Mouse (Mus musculus): ENCODE data around the gene Mical3.

The Mical3 gene

DNA sequence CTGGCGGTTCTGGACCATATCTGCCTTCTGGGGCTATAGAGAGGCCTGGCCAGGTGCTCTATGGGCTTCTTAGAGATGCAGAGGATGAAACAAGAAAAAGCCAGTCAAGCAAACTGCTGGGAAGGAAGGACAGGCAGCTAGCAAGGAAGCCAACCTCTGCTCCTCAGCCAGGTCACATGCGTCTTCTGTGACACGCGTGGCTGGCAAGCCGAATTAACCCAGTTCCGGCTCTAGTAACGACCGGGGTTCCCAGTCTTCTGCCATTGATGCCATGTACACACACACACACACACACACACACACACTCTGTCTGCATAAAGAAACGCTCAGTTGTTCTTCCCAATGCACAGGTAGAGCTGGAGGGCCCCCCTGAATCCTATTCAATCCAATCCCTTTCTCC, 75.9 kb downstream of the Mical3 start:
- in situ Hi-C loops (cut with MseI, MboI): no loop called here

DNA sequence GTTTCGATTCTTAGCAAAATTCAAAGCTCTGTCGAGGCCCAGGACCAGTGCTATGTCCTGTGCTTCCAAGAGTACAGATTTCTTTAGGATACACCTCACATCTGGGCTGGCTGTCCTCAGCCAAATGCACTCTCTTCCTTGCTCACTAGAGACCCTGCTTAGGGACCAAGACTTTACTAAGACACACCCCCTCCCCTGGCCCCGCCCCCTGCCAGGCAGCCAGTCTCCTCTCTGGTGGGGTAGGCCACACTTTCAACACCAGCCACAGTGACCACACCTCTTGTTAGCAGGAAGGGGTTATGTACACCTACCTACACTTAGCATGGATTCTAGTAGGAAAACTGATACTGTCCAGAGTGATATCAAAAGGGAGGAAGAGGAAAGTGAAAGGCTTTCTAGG, 76.5 kb downstream of the Mical3 start:
- in situ Hi-C loops (cut with MseI, MboI): no loop called here

DNA sequence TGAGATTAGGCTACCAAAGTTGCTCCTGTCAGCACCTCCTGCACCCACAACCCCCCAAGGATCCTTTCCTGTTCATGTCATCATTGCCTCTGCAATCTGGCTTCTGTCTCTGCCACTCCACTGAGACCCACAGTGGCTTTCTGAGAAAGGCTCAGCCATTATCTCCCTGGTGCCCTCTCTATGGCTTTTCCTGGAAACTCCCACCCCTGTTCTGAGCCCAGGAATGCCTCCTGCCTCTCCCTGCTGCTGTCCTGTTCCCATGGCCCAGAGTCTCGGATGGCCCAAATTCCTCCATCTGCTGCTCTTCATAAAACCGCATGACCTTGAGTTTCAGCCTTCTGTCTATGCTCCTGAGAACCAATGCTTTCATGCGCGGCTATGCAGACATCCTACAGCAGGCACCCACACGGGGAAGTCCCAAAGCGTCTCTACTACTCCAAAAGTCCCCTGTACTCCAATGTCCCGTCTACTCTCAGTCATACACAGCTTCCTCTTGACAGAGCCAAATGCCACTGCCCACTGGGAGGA, 77.2 kb downstream of the Mical3 start:
- in situ Hi-C loops (cut with MseI, MboI): no loop called here

DNA sequence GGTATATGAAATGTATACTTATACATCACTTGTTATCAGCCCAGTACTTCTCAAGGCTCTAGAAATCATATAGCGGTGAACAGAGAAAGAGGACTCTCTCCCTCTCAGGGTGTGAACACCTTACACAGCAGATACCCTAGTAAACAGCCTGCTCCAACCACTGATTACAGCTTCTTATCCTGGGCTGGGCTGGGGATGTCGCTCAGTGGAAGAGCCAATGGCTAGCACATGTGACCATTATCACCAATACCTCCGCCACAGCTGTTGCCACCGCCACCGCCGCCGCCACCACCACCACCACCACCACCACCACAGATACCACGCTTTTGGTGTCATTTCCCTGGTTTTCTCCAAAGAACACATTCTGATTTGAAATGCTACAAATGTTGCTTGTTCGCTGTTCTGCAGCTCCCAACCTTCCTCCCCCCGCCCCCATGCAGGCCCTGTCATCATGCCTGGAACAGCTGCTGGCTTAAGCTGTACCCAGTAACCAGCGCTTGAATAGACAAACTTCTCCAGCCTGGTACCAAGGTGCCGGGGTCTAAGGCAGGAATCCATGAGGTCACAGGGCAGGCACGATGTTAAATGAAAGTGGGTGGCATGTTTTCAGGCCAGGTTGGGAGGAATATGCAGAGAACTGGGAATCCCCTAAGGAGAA, 78.7 kb downstream of the Mical3 start:
- in situ Hi-C loops (cut with MseI, MboI): no loop called here

DNA sequence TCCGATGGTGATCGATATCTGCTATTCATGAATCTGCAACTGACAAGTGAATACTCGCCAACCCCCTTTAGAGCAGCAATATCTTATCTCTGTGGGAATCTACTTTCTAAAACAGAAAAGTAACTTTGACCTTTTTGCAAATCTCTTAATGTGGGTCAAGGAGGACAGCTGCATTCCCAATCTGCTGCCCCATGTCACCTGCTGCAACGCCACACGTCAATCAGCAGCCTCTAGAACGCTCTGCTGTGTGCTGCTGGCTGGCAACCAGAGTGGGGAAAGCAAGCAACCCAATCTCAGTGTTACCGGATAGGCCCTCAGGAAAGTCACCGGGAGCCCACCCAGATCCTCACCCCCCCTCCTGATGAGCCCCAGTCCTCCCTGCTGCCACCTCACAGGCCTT, 79.4 kb downstream of the Mical3 start:
- in situ Hi-C loops (cut with MseI, MboI): no loop called here

DNA sequence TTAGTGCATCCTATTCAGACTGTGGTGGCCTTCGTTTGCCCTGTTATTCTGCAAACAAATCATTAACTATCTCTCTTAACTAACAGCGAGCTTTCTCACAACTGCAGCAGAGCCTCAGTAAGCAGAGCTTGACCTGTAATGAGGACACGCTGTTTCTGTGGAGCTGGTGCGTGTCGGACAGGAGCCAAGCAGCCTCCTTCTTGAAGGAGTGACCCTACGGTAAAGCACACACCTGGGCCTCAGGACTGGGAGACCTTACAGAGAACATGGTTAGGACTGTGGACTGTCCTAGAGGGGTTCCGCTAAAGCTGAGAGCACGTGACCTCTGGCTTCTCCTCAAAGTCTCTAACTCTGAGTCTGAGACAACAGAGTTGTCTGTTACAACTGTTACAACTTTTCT, 82.1 kb downstream of the Mical3 start:
- in situ Hi-C loops (cut with MseI, MboI): no loop called here

DNA sequence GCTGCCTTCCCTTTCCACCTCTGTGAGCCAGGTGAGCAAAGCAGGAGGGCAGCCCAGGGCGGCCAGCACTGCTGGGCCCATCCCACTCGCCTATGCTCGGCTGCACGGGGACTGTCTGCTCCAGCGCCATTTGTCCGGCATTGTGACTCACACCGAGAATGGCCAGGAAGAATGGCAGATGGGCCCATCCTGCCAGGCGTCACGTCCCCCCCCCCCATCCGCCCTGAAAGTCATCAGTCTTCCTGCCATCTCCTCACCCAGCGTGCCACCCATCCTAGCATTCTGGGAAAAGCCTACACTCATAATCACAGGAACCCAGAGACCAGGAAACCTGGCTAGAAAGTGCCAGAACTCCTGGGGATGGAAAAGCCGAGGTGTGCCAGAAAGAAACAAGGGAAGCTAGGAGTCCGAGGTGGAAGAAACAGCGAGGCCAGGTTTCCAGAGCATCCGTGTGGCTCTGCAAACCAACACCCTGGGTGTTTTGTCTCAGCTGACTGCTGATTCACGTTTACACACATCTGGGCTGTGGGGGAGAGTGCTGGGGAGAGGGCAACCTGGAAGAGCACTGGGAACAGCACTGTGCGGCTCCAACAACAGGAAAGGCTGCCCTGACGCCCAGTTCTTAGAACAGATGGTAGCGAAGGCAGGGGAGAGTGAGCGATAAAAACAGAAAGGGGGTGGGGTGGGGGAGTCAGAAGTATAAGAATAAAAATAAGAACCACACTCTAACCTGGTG, 85.3 kb downstream of the Mical3 start:
- in situ Hi-C loops (cut with MseI, MboI): no loop called here

DNA sequence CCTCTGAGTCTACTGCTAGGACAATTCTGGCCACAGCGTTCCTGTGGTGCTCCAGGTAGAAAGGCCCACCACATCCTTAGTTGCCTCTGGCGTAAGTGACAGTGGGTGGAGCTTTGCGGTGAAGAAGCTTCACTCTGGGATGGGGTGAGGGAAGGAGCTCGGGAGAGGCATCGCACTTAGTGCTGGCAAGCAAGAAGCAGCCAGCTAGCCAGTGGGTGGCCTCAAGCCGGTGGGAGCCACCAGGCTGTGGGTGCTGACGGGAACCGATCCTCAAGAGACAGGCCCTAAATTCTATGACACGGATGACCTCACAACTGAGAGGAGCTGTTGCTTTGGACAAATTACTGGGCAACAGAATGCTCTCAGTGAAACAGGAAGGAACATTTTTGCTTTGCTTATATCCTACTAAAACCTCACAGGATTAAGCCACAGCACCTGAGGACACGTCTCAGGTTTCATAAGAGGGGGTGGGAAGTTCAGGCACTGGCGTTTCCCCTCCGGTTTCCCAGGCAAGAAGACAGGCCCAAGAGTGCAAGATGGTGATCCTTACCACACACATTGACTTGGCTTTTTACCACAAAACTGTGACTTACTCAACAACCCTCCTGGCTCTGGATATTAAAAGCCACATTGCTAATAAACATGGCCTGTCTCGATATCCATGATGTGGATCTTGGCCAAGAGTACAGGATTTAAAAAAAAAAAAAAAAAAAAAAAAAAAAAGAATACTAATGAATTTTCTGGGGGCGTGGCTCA, 87.2 kb downstream of the Mical3 start:
- in situ Hi-C loops (cut with MseI, MboI): no loop called here

DNA sequence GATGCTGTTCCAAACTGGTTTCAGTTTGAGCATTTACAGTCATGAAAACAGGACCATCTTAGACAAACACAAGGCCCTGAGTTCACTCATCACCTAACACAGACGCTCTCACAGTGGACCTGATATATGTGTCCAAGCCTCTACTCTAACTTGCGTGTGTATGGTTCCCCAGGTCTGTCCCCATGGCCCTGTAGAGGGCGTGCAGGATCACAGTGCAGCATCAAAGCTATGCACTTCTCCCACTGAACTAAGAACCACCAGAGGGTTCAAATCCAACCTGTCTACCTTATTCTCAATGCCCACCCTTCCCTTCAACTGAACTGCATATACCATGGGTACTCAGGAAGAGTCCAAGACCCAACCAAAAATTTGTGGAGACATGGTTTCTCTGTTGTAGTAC, 91.1 kb downstream of the Mical3 start:
- in situ Hi-C loops (cut with MseI, MboI): no loop called here

DNA sequence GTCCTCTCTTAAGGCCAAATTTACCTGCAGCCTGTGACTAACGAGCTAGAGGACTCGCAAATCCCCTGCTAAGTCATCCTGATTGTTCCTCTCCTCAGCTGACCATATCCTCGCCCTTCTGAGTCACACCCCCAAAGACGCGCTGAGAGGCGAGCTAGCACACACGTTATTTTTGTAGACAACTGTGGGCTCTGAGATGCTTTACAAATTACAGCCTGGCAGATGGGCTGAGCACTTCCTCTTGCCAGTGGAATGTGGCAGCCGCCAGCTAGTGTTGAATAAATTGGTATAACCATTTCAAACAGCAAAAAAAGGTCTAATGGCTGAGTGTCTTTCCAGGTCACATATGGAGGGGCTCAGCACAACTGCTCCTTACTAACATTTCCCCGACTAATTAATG, 91.5 kb downstream of the Mical3 start:
- in situ Hi-C loops (cut with MseI, MboI): no loop called here

DNA sequence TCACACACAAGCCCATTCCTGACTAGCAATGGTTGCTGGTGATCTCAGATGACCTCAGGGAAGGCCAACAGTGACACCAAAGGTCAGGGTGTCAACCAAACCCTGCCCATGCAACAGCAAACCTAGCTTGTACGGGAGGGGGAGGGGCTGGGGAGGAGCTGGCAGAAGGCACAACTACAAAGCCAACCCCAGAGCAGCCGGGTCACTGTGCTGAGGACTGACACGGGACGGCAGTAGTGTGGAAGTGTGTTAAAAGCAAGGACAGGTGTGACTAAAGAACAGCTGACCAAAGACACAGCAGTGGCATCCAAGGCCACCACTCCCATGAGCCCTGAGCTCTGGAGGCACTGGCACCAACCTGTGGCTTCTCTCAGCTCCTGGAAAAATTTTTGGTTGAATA, 93.7 kb downstream of the Mical3 start:
- in situ Hi-C loops (cut with MseI, MboI): no loop called here

DNA sequence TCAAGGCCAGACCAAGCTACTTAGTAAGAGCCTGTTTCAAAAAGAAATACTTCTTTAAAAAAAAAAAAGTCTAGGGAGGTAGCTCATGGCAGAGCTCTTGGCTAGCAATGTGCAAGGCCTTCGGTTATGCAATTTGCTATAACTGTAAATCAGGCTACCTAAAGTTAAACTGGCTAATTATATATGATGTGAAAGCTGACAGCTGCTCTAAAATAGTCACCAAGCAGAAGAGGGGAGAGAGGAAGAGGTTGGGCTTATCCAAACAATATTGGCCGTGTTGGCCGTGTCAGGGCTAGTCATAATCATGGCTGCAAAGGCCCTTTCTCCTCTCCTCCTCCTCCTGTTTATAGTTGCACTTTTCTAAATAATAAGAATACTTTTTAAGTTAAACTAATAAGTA, 94.9 kb downstream of the Mical3 start:
- in situ Hi-C loops (cut with MseI, MboI): no loop called here

DNA sequence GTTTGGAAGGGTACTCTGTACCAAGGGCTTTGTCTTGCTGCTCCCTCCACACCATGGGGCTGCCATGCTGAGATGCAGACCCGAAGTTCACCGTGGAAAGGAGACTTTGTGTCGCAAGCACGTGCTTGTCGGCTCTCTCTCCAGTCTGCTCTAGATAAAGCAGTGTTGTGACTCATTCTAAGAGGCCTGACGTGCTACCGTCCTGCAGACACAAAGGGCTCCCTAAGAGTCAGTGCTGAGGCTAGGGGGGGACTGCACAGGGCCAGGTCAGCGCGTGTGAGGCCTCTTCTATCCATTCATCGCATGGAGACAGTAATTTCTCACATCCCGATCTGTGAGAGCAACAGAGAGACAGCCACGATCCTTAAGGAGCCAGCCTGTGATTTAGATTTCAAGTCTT, 95.5 kb downstream of the Mical3 start:
- in situ Hi-C loops (cut with MseI, MboI): no loop called here

DNA sequence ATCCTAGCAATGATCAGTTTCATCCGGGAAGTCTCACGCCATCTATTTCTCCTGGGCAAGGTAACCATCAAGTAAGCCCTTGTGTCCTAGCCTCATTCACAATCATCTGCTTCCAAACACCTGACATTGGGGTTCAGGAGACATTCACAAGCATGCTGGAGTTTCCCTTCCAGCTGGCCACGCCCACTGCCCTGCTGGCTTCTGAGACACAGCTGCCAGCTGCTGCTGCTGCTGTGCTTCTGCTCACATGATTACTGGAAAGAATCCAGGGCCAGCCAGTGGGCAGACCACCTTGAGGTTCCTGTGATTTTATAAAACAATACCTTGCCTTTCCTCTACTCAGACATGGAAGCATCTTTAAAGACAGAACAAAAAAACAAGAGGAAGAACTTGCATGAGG, 97.5 kb downstream of the Mical3 start:
- in situ Hi-C loops (cut with MseI, MboI): no loop called here

DNA sequence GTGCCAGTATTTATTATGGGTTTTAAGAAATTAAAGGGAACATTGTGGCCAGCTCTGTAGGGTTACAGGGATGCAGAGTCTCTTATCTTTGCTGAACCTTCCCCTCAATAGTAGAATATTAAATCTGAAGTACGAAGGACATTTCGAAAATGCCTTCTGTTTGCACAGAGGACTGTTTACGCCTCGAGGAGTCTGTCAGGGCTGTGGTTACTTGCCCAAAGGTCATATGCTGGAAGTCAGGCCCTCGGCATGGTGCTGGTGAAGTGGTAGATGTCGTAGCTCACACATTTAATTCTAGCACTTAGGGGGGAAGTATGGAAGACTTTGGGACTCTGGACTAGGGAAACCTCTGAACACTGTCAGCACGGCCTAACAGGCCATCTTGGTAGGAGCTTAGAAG, 99.4 kb downstream of the Mical3 start:
- in situ Hi-C loops (cut with MseI, MboI): no loop called here

DNA sequence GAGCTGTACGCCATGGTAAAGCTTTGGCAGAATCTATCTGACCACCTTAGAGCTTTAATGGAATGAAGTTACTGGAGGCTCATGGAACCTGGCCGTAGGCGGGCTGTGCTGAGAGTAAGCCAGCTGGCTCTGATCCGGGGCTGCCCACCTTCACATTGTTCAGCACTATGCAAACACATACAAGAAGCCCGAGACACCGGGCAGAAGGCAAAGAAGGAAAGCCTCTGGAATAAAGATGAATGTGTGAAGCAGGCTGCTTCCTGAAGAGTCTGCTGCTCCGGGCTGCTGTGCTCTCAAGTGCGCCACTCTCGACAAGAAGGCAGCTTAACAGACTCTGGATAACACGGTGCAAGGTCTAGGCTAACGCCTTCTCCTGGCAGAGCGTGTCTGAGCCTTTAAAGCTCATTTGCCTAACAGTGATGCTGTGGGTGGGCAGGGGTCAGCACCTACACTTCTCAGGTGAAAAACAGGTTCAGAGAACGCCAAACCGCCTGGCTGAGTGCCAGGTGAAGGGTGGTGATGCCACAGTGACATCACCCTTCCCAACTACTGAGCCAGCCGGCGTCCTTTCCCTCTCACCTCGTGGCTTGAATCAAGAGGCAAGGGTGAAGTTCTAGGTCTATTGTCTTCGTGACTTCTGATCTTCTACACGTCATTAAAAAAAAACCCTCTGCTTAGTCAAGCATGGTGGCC, 100.8 kb downstream of the Mical3 start:
- in situ Hi-C loops (cut with MseI, MboI): no loop called here

DNA sequence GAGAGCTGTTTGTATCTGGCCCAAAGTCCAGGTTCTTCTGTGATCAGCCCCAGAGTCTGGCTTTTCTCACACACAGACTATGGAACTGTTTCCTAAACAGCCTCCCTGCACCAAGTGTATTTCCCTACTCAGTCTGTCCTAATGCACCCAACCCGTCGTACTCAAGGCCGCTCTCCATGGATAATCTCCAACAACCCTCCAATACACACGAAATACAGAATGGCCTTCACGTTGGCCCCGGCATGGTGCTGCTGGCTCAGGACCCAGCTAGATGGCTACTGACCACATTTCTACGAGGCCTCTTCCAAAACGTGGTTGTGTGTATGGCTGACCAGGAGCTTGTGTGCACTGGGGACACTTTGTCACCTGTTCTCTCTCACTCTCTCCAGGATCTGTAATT, 102.3 kb downstream of the Mical3 start:
- in situ Hi-C loops (cut with MseI, MboI): no loop called here

DNA sequence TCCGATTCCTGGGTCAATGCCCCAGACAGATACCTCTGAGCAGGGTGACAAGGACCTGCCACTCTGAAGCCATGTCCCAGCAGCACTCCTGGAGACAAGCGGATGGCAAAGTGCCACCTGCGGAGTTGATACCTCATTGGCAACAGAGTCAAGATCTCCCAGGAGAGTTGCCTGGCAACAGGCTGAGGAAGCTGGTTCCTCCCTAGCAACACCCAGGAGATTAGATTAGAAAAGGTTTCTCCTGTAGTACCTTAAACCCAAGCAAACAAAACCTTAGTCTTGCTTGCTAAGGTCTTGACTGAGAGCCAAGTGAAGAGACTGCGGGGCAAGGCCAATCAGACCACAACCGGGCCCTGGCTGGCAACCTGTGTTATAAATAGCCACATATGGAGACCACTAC, 103.5 kb downstream of the Mical3 start:
- in situ Hi-C loops (cut with MseI, MboI): no loop called here

DNA sequence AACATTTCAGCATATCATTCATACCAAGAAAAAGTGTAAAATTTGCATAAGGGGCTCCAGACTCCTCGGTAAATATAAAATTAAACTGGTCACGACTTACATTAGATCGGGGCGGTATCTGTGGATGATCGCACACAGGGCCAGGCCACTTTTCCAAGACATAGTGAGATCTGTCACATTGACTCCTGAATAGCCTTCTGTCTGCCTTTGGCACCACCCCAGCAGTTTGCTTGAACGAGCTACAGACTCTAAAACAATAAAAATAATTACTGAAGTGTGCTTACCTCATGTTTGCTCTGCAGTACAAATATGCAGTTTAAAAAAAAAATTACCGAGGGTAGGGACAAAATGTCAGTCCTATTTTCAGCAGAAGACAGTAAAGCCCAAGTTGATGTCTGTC, 103.9 kb downstream of the Mical3 start:
- in situ Hi-C loops (cut with MseI, MboI): no loop called here

DNA sequence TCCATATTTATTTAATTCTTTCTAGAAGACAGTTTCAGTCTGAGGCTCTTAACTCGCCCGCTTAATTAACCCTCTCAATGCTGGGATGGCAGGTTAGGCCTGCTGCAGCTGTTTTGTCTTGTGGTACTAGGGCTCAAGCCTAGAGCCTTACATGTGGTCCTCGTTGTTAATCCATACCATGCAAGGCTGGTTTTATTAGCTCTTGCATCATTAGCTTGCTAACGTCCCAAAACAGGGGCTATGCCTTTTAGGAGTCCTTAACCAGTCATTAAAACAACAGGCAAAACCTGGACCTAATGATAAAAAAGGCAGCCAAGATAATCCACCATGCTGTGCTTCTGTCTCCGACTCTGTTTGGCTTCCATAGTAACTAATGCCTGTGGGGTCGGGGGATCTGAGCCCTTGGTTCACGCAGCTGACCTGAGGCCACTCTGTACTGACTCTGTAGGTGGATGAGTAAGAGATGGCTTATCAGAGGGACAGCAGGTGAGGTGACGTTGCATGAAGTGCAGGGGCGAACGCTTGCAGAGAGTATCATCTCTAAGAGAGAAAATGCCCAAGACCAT, 104.7 kb downstream of the Mical3 start:
- in situ Hi-C loops (cut with MseI, MboI): no loop called here

DNA sequence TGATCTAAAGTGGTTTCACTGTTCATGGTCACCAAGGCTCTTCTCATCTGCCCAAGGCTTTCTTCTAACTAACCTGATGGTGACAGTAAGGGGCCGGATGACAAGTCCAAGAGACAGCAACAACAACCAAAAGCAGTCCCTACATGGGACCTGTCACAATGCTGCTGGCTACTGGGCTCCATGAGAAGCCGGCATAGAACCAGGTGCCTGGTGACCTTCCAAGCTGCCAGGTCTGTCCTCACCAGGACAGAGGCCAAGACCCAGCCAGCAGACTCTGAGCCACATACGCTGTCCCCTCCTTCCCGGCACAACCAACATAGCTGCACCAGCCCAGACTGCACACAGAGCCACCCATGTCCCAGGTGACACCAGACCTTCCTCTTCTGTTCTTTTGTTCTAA, 112.7 kb downstream of the Mical3 start:
- in situ Hi-C loops (cut with MseI, MboI): no loop called here

Measured in mouse trophoblast stem cell (cell line).